Mouse (Mus musculus): ENCODE measurements around the gene Foxc2. TPM values are rescaled to one million over a fixed set of nuclear protein-coding genes. Genes with fewer than 3 reads are reported as not detected.

Foxc2 gene
- polyA plus RNA-seq, 1 experiment from 2014 or later, result 7.4 TPM

DNA sequence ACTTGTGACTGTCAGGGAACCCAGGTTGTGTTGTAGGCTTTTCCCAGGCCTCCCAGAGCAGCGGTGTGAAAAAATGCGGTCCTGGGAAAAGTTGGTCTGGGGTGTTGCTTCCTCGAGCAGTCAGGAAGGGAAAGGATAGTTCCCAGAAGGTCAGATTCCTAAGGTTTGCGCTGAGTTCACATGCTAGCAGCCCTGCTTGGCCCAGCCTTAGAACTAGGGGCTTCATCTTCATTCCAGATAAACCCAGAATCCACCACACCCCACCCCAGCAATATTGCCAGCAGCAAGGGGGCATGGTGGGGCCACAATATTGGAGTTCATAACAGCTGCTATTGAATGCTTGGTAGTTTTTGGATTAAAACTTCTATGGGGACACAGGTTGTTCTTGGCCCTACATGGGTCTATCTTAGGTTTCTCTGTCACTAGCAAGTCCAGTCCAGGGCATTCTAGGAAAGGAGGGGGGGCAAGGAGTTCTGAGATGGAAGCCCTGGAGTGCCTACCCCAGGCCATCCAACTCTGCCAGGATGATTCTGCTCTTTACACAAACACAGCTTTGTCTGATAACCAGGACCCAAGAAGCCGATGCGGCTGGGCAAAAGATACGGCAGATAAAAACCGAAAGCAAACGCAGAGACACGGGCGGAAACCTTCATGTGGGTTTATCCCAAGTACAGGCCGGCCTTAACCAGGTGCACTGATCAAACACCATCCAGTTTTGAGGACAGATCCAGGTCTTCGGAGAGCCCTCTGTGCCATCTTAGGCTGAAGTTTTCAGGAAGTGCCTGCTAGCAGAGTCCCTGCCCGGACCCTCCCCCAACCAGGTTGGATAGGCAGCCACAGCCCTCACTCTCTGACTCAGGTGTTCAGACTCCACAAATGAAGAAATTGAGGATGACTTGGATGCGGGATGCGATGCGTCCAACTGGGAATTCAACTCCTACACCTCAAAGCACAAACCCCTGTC lies 4.8 kb downstream of the Foxc2 start:
- peak overlapping the region; percentile 59; the same call in 1 of the 2 replicates for H3K4me3 ChIP-seq (ENCODE audit: low read depth, low read length)
- no peak for ATAC-seq (ENCODE audit: low read depth)
- no peaks in the 10 kb centered on the region for H3K36me3 ChIP-seq (ENCODE audit: control insufficient read depth, insufficient read depth, low read length)
- H3K27me3 ChIP-seq (replicated peaks; ENCODE audit: control insufficient read depth, insufficient read depth, low read length), result peaks cover 95% of the 10 kb centered on the region
- H3K9me3 ChIP-seq (ENCODE audit: control insufficient read depth, low read length), result no peaks in the 10 kb centered on the region
- no peak overlapping the region for H3K27ac ChIP-seq (replicated peaks; ENCODE audit: low read depth, low read length)
- H3K4me2 ChIP-seq (ENCODE audit: low read depth, low read length), result peak overlapping the region; percentile 91
- 18% methylated on average over 17 of the region's 17 CpGs for WGBS
- peaks cover 9% of the 10 kb centered on the region for H3K4me1 ChIP-seq (ENCODE audit: control insufficient read depth, insufficient read depth, low read length)
- DNase-seq (ENCODE audit: low spot score), result no peak
- H3K9ac ChIP-seq (ENCODE audit: low read depth, low read length), result peak overlapping the region; percentile 77

DNA sequence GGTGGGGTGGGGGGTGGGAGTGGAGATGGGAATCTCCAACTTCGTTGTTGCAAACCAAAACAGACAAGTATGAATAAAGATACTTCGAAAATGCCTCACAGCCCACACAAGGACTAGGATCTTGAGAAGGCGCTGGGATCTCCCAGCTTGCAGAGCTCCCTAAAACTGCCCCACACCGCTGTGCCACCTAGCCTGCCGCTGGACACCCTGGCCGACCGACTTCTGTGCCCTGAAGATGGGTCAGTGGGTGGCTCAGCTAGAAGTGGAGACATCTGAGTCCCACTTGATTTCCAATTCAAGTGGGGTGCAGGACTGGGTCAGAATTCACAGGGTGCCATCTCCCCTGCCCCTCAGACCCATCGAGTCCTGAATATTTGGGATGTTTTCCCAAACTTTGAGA lies 5.7 kb downstream of the Foxc2 start:
- H3K4me2 ChIP-seq (ENCODE audit: low read depth, low read length), result peak overlapping the region; percentile 91; the same call in 1 of the 2 replicates
- H3K27me3 ChIP-seq (replicated peaks; ENCODE audit: control insufficient read depth, insufficient read depth, low read length), result peaks cover 97% of the 10 kb centered on the region
- peak overlapping the region; percentile 59; the same call in 1 of the 2 replicates for H3K4me3 ChIP-seq (ENCODE audit: low read depth, low read length)
- H3K4me1 ChIP-seq (ENCODE audit: control insufficient read depth, insufficient read depth, low read length), result peaks cover 7% of the 10 kb centered on the region
- DNase-seq (ENCODE audit: low spot score), result no peak
- WGBS, result 33% methylated on average over 6 of the region's 8 CpGs
- peak overlapping the region; percentile 15; the same call in 1 of the 2 replicates for H3K9ac ChIP-seq (ENCODE audit: low read depth, low read length)
- no peak for ATAC-seq (ENCODE audit: low read depth)
- no peak overlapping the region for H3K27ac ChIP-seq (replicated peaks; ENCODE audit: low read depth, low read length)
- no peaks in the 10 kb centered on the region for H3K36me3 ChIP-seq (ENCODE audit: control insufficient read depth, insufficient read depth, low read length)
- H3K9me3 ChIP-seq (ENCODE audit: control insufficient read depth, low read length), result no peaks in the 10 kb centered on the region

DNA sequence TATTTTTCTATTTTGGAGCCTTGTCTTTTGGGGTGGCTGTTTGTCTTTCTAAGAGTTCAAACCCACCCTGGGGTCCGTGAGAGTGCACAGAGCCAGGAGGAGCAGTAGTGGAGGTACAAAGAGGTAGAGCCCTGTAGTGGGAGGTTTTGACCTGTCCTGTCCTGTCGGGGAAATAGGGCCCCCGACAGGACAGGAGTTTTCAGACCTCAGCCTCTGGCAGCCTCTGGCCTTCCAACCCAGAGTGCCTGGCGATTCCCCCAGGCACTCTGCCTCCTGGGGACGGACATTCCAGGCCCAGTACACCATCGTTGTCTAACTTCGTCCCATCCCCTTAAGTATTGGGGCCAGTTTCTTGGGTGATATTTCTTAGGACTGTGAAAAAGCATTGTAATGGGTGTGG lies 6.4 kb downstream of the Foxc2 start:
- H3K36me3 ChIP-seq (ENCODE audit: control insufficient read depth, insufficient read depth, low read length), result no peaks in the 10 kb centered on the region
- ATAC-seq (ENCODE audit: low read depth) (no peak), DNase-seq (ENCODE audit: low spot score) (no peak)
- peaks cover 4% of the 10 kb centered on the region; the same call in 1 of the 2 replicates for H3K4me1 ChIP-seq (ENCODE audit: control insufficient read depth, insufficient read depth, low read length)
- H3K27ac ChIP-seq (replicated peaks; ENCODE audit: low read depth, low read length), result no peak overlapping the region
- no peak overlapping the region for H3K9ac ChIP-seq (ENCODE audit: low read depth, low read length)
- no peaks in the 10 kb centered on the region for H3K9me3 ChIP-seq (ENCODE audit: control insufficient read depth, low read length)
- H3K27me3 ChIP-seq (replicated peaks; ENCODE audit: control insufficient read depth, insufficient read depth, low read length), result peaks cover 97% of the 10 kb centered on the region
- 22% methylated on average over 6 of the region's 7 CpGs for WGBS
- H3K4me3 ChIP-seq (ENCODE audit: low read depth, low read length), result no peak overlapping the region
- peak overlapping the region; percentile 91; the same call in 1 of the 2 replicates for H3K4me2 ChIP-seq (ENCODE audit: low read depth, low read length)

DNA sequence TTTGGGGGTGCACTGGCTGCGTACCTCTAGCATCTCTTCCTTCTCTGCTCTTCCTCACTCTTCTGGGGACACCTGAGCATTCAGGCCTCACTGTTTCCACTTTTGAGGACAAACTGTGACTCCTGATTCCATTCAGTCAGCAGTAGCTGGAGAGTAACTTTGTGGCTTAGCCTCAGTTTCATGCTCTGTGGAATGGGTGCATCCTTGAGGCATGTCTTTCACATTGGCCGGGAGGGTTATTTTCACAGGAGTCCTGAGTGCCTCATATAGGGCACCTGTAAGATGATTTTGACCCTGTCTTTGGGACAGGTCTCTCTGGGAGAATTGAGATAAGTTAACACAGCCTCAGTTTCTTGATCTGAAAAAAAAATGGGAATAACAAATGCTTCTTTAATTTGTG lies 7.1 kb downstream of the Foxc2 start:
- Histone ChIP-seq H3K36me3 (ENCODE audit: control insufficient read depth, insufficient read depth, low read length) (no peaks in the 10 kb centered on the region), H3K4me2 (ENCODE audit: low read depth, low read length) (no peak overlapping the region), H3K27ac (replicated peaks; ENCODE audit: low read depth, low read length) (no peak overlapping the region), H3K4me3 (ENCODE audit: low read depth, low read length) (no peak overlapping the region), H3K4me1 (ENCODE audit: control insufficient read depth, insufficient read depth, low read length) (peaks cover 9% of the 10 kb centered on the region; the same call in 1 of the 2 replicates), H3K9ac (ENCODE audit: low read depth, low read length) (no peak overlapping the region), H3K9me3 (ENCODE audit: control insufficient read depth, low read length) (no peaks in the 10 kb centered on the region), H3K27me3 (replicated peaks; ENCODE audit: control insufficient read depth, insufficient read depth, low read length) (peaks cover 96% of the 10 kb centered on the region)
- 59% methylated on average over 2 of the region's 2 CpGs for WGBS
- no peak for DNase-seq (ENCODE audit: low spot score)
- ATAC-seq (ENCODE audit: low read depth), result no peak

DNA sequence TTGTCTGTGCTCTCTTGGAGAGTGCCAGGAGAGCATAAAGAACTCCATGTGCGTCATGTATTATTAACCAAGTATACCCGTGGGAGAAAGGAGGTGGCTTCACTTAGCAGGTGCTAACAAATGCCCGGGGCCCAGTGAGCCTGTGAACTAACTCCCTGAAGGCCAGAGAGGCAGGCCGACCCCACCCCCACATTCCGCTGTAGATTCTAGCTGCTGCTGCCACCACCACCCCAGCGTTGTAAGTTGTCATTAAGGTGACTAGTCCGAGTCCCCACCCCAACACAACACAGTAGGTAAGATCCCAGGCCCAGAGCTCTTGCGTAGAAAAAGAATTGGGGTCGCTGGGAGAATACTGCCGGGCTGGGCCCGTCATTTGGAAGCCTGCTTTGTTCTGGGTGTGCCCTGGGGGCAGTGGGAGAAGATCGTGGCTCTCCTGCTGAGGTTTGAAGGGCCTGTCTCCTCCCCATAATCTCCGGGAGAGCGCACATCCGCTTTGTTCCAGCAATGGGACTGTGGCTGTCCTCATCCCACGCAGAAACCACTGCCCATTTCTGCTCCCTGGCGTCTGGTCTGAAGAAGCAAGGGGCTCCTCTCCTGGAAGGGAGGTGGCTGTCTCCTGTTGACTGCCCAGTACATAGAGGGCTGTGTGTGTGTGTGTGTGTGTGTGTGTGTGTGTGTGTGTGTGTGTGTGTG lies 8.7 kb downstream of the Foxc2 start:
- Histone ChIP-seq H3K27ac (replicated peaks; ENCODE audit: low read depth, low read length) (peak overlapping the region; percentile 58), H3K9ac (ENCODE audit: low read depth, low read length) (peak overlapping the region; percentile 42; the same call in 1 of the 2 replicates), H3K27me3 (replicated peaks; ENCODE audit: control insufficient read depth, insufficient read depth, low read length) (peaks cover 98% of the 10 kb centered on the region), H3K4me1 (ENCODE audit: control insufficient read depth, insufficient read depth, low read length) (peaks cover 16% of the 10 kb centered on the region; the same call in 1 of the 2 replicates), H3K4me2 (ENCODE audit: low read depth, low read length) (peak overlapping the region; percentile 68), H3K9me3 (ENCODE audit: control insufficient read depth, low read length) (no peaks in the 10 kb centered on the region), H3K36me3 (ENCODE audit: control insufficient read depth, insufficient read depth, low read length) (no peaks in the 10 kb centered on the region), H3K4me3 (ENCODE audit: low read depth, low read length) (peak overlapping the region; percentile 38; the same call in 1 of the 2 replicates)
- ATAC-seq (ENCODE audit: low read depth) (no peak; the same call in 1 of the 2 replicates), DNase-seq (ENCODE audit: low spot score) (no peak)
- 6% methylated on average over 17 of the region's 17 CpGs for WGBS

DNA sequence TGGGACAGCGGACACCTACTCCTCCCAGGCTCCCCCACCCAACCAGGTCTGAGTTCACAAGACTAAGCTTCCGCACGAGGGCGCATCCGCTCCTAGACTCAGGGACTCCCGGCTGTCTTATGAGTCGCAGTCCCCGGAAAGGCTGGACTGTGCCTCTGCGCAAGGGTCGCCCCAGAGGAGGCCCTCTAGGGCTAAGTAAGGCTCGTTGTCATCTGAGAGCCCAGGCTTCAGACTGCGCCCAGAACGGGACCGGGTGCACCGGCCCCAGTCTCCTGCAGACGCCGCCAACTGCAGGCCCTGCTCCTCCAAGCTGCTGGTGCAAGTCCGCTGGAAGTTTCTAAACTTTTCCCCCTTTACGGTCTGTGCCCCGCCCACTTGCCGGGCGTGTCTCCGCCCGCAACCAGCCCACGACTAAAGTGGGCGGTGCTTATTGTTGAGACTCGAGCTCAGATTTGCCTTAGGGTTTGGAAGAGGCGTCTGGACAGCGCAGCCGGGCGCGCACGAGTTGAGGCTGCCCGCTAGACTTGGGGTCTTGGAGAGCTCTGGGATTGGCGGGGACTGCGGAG lies 9.4 kb downstream of the Foxc2 start:
- peak overlapping the region; percentile 42 for H3K9ac ChIP-seq (ENCODE audit: low read depth, low read length)
- DNase-seq (ENCODE audit: low spot score) (peak; percentile 94), ATAC-seq (ENCODE audit: low read depth) (peak; percentile 87)
- H3K4me3 ChIP-seq (ENCODE audit: low read depth, low read length), result peak overlapping the region; percentile 38
- H3K27ac ChIP-seq (replicated peaks; ENCODE audit: low read depth, low read length), result peak overlapping the region; percentile 63
- peaks cover 16% of the 10 kb centered on the region; the same call in 1 of the 2 replicates for H3K4me1 ChIP-seq (ENCODE audit: control insufficient read depth, insufficient read depth, low read length)
- H3K9me3 ChIP-seq (ENCODE audit: control insufficient read depth, low read length), result no peaks in the 10 kb centered on the region
- 0% methylated on average over 28 of the region's 36 CpGs for WGBS
- peaks cover 98% of the 10 kb centered on the region for H3K27me3 ChIP-seq (replicated peaks; ENCODE audit: control insufficient read depth, insufficient read depth, low read length)
- H3K4me2 ChIP-seq (ENCODE audit: low read depth, low read length), result peak overlapping the region; percentile 68
- H3K36me3 ChIP-seq (ENCODE audit: control insufficient read depth, insufficient read depth, low read length), result no peaks in the 10 kb centered on the region

GRCm38 (mm10) chr8:121126191-121126590 lies 10.2 kb downstream of the Foxc2 start:
- WGBS, result 7% methylated on average over 6 of the region's 6 CpGs
- H3K9ac ChIP-seq (ENCODE audit: low read depth, low read length), result peak overlapping the region; percentile 41; the same call in 1 of the 2 replicates
- DNase-seq (ENCODE audit: low spot score), result no peak

DNA sequence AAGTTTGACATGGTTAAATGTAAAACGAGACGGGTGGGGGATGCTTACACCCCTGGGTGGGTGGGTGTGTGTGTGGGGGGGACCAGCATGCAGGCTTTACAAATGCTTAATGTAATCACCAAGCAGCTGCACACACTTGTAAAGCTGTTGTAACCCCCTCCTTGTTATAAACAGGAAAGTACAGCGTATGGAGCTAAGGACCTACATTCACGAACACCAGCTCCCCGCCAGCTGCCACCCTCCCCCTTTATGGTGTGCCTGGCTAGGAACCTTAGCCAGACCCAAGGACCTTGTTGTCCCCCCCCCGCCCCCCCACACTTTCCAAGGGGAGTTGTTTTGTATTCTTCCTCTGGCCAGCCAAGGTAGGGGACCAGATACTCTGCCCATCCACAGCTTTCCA lies 10.7 kb downstream of the Foxc2 start:
- 0 out of 2 replicates have a peak overlapping the region, but pooled peaks have one; percentile 68 for H3K4me2 ChIP-seq (ENCODE audit: low read depth, low read length)
- no peak overlapping the region for H3K9ac ChIP-seq (ENCODE audit: low read depth, low read length)
- WGBS, result 16% methylated on average over 5 of the region's 6 CpGs
- peaks cover 16% of the 10 kb centered on the region; the same call in 1 of the 2 replicates for H3K4me1 ChIP-seq (ENCODE audit: control insufficient read depth, insufficient read depth, low read length)
- 0 out of 2 replicates have a peak overlapping the region, but pooled peaks have one; percentile 0 for H3K4me3 ChIP-seq (ENCODE audit: low read depth, low read length)
- DNase-seq (ENCODE audit: low spot score) (no peak), ATAC-seq (ENCODE audit: low read depth) (no peak)
- H3K36me3 ChIP-seq (ENCODE audit: control insufficient read depth, insufficient read depth, low read length), result no peaks in the 10 kb centered on the region
- no peaks in the 10 kb centered on the region for H3K9me3 ChIP-seq (ENCODE audit: control insufficient read depth, low read length)
- H3K27me3 ChIP-seq (replicated peaks; ENCODE audit: control insufficient read depth, insufficient read depth, low read length), result peaks cover 94% of the 10 kb centered on the region
- no peak overlapping the region for H3K27ac ChIP-seq (replicated peaks; ENCODE audit: low read depth, low read length)

More at GRCm38 (mm10) chr8:121126191-121126590, 10.2 kb downstream of the Foxc2 start:
- ATAC-seq (ENCODE audit: low read depth), result no peak
- H3K36me3 ChIP-seq (ENCODE audit: control insufficient read depth, insufficient read depth, low read length), result no peaks in the 10 kb centered on the region
- no peak overlapping the region for H3K27ac ChIP-seq (replicated peaks; ENCODE audit: low read depth, low read length)
- peaks cover 98% of the 10 kb centered on the region for H3K27me3 ChIP-seq (replicated peaks; ENCODE audit: control insufficient read depth, insufficient read depth, low read length)
- H3K9me3 ChIP-seq (ENCODE audit: control insufficient read depth, low read length), result no peaks in the 10 kb centered on the region
- peaks cover 16% of the 10 kb centered on the region; the same call in 1 of the 2 replicates for H3K4me1 ChIP-seq (ENCODE audit: control insufficient read depth, insufficient read depth, low read length)
- H3K4me3 ChIP-seq (ENCODE audit: low read depth, low read length), result 0 out of 2 replicates have a peak overlapping the region, but pooled peaks have one; percentile 0
- H3K4me2 ChIP-seq (ENCODE audit: low read depth, low read length), result peak overlapping the region; percentile 68
